Mouse (Mus musculus): ENCODE measurements around the gene Tecta.

Tecta gene

GRCm38 (mm10) chr9:42317337-42317736, 82.4 kb downstream of the Tecta start:
- DNase-seq, result no peak

- no peak for DNase-seq
Observed at GRCm38 (mm10) chr9:42315816-42316215, 83.9 kb downstream of the Tecta start.

DNA sequence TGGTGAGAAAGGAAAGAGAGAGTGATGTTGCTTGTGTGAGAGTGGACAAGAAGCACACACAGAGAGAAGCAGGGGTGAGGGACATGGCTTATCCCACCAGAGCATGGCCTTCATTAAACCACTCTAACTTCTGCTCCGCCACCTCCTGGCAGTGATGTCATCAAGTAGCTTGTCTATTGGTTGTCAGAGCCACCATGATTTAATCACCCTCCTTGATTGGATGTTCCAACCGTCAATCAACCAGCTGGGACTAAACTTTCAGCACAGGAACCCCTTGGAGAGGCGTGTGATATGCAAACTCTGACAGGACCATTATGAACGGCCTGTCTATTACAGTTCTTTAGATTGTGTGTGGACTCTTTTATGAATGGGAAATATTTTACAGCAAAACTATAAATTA, 84.8 kb downstream of the Tecta start:
- no peak for DNase-seq

DNA sequence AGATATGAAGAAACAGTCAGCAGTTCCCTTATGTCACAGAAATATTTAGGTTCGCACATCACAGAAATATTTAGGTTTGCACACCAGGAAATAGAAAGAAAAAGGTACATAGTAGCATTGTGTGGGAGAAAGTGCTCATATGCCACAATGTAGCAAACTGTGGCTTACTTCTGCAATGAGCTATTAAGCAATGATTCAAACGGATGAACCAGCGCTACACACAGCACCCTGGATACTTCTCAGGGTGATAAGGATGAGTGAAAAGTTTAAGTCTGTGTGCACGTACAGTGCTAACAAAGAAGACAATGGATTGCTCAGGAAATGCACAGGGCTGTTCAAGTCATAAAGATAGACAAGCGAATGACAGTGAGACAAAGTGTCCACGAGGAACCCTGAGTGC, 85.3 kb downstream of the Tecta start:
- DNase-seq, result no peak

- DNase-seq, result no peak
Observed at GRCm38 (mm10) chr9:42313872-42314271, 85.9 kb downstream of the Tecta start.

DNA sequence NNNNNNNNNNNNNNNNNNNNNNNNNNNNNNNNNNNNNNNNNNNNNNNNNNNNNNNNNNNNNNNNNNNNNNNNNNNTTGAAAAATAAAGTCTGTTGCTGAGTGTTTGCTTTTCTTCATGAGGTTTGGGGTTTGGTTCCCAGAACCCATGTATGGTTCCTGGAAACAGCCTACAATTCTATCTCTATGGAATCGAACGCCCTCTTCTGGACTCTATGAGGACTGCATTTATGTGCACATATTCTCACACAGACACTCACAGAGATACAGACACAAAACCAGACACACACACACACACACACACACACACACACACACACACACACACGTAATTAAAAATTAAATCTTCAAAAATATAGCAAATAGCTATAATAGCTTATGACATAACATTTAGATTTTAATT, 88.4 kb downstream of the Tecta start:
- no peak for DNase-seq

GRCm38 (mm10) chr9:42303894-42304293, 95.8 kb downstream of the Tecta start:
- DNase-seq, result no peak

DNA sequence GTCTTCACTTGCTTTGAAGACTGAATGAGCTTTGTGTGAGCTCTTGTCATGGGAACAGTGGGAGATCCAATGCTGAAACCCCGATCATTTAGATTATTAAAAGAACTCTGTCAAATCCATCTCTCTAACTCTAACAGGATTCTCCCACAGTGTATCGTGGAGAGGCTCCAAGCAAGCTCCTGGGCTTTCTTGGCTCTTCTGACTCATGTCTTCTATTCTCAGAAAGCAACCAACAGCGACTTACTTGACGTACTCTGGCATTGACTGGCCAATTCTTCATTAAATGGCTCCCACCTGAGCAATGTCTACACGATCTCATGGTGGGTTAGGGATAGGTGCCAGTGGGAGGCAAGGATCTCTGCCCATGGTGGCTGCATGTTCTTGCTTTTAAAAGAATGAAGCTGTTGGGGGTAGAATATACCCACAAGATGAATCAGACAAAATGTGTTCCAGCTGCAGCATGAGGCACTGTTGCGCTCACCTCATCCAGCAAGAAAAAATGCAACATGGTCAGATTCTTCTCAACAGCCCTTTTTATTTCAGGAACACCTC, 98.6 kb downstream of the Tecta start:
- DNase-seq, result no peak

DNA sequence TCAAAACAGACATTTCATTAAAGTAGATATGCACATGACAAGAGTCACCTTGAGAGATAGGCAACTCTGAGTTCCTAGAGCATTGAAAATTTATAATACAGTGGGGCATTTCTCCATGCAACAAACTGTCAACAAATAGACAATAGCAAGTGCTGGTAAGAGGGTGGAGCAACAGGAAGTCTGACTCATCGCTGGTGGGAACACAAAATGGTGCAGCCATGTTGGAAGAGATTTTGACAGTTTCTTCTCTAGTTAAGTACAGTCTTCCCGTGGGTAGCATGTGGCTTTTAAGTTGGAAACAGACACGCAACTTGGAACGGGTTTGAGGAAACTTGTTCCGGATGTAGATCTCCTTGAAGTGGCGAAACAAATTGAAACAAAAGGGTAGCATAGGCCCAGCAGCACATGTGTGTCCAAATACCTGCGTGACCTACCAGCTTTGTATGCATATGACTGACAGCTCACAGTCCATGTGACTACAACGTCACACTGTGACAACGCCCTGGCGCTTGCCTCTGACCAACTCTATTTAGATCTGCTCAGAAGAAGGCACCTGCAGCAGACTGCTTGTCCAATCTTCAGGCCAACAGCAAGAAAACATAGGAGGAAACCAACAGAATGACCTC, 103.3 kb downstream of the Tecta start:
- DNase-seq, result no peak

- DNase-seq, result no peak
Observed at GRCm38 (mm10) chr9:42294131-42294530, 105.6 kb downstream of the Tecta start.

DNA sequence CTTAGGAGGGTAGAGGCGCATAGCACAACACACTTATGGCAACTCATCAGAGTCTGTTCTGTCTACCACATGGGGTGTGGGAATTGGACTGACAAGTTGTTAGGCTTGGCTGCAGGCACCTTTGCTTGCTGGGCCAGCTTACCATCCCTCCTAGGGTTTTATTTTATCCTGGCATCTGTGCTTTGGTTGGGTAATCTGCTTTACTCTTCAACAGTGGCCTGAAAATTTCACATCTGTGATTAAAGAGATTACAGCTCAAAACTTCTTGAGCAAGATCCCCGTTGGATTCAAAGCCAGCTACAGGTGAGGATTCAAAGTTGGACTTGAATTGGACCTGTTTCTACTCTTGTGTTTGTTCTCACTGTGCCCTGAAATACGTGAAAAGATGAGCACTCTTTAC, 106.1 kb downstream of the Tecta start:
- DNase-seq, result no peak

DNA sequence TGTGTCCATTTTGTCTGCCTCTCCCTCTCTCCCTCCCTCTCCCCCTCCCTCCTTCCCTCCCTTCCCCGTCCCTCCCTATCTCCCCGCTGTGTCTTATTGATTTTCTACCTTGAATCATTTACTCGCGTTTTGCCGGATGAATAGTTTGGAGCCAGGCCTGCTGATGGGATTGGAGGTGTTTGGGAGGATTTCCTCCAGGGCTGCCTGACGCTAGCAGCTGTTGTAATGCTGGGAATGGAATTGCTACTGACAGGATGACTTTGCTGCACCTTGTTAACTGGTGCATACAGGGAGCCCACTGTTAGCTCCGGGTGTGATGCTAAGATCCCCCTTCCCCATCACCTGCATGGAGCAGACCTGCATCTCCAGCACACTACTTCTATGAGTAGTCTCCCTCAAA, 106.7 kb downstream of the Tecta start:
- DNase-seq, result no peak

- DNase-seq, result no peak
Observed at GRCm38 (mm10) chr9:42279676-42280075, 120.1 kb downstream of the Tecta start.

Data from right cerebral cortex, postnatal 4 days (tissue).